Mouse (Mus musculus): ENCODE measurements around the gene Ube2r2. TPM values are rescaled to one million over a fixed set of nuclear protein-coding genes. Genes with fewer than 3 reads are reported as not detected.
A peak's percentile ranks its signal among the peaks of the same experiment; 100 is the strongest.

Gene Ube2r2
- total RNA-seq, 2 experiments from 2014 or later = 122 to 145 TPM

GRCm38 (mm10) chr4:41164974-41165373 is 29.4 kb downstream of the Ube2r2 start:
- intact Hi-C loops (cut with DNase I) = no loop called here
- no peak for DNase-seq

- intact Hi-C loops (cut with DNase I) = loop anchor here (1.0 kb wide), 1 partner anchor 37 kb away; no protein-coding TSS in a partner anchor
Observed at GRCm38 (mm10) chr4:41165693-41166475, 30.3 kb downstream of the Ube2r2 start.

GRCm38 (mm10) chr4:41170970-41171369 is 35.4 kb downstream of the Ube2r2 start:
- DNase-seq = no peak
- intact Hi-C loops (cut with DNase I) = no loop called here

More at GRCm38 (mm10) chr4:41165693-41166475, 30.3 kb downstream of the Ube2r2 start:
- peak; percentile 43 to 62 for DNase-seq

GRCm38 (mm10) chr4:41174631-41175030 is 39.1 kb downstream of the Ube2r2 start:
- DNase-seq = no peak
- intact Hi-C loops (cut with DNase I) = no loop called here

GRCm38 (mm10) chr4:41179825-41180725 is 44.5 kb downstream of the Ube2r2 start:
- intact Hi-C loops (cut with DNase I) = no loop called here
- no peak for DNase-seq

GRCm38 (mm10) chr4:41189809-41190208 is 54.3 kb downstream of the Ube2r2 start:
- no peak for DNase-seq
- intact Hi-C loops (cut with DNase I) = no loop called here

- intact Hi-C loops (cut with DNase I) = no loop called here
- no peak for DNase-seq
Observed at GRCm38 (mm10) chr4:41192544-41193512, 57.3 kb downstream of the Ube2r2 start.

GRCm38 (mm10) chr4:41195328-41195727 is 59.8 kb downstream of the Ube2r2 start:
- intact Hi-C loops (cut with DNase I) = no loop called here
- DNase-seq = no peak

GRCm38 (mm10) chr4:41196861-41197610 is 61.5 kb downstream of the Ube2r2 start:
- intact Hi-C loops (cut with DNase I) = no loop called here
- DNase-seq = no peak

GRCm38 (mm10) chr4:41202135-41202534 is 66.6 kb downstream of the Ube2r2 start:
- intact Hi-C loops (cut with DNase I) = no loop called here
- DNase-seq = no peak

- intact Hi-C loops (cut with DNase I) = no loop called here
- DNase-seq = no peak
Observed at GRCm38 (mm10) chr4:41205751-41206150, 70.2 kb downstream of the Ube2r2 start.

GRCm38 (mm10) chr4:41208050-41208449 is 72.5 kb downstream of the Ube2r2 start:
- no peak for DNase-seq
- intact Hi-C loops (cut with DNase I) = no loop called here

- DNase-seq = no peak
- intact Hi-C loops (cut with DNase I) = loop anchor here (5.0 kb wide), 2 partner anchors 162 to 173 kb away; no protein-coding TSS in a partner anchor
Observed at GRCm38 (mm10) chr4:41225412-41225811, 89.9 kb downstream of the Ube2r2 start.

- peak; percentile 21 to 29 for DNase-seq
- intact Hi-C loops (cut with DNase I) = loop anchor here (2.0 to 5.0 kb wide), 3 partner anchors 60 to 174 kb away; no protein-coding TSS in a partner anchor
Observed at GRCm38 (mm10) chr4:41226351-41226750, 90.8 kb downstream of the Ube2r2 start.

GRCm38 (mm10) chr4:41235621-41236020 is 100.1 kb downstream of the Ube2r2 start:
- intact Hi-C loops (cut with DNase I) = no loop called here
- DNase-seq = no peak

GRCm38 (mm10) chr4:41240916-41241315 is 105.4 kb downstream of the Ube2r2 start:
- intact Hi-C loops (cut with DNase I) = no loop called here
- DNase-seq = no peak

Data from gastrocnemius, postnatal 36 days (tissue).